Mouse (Mus musculus): Measurements from ENCODE around the gene Lrba. TPM values are rescaled to one million over a fixed set of nuclear protein-coding genes. Genes with fewer than 3 reads are reported as not detected.

Gene Lrba
- polyA plus RNA-seq, 1 experiment from 2014 or later: 2.5 TPM

- no peak for TF ChIP-seq CTCF (IDR thresholded peaks at IDR 0.05)
- TF ChIP-seq EP300 (IDR thresholded peaks at IDR 0.05): no peak
- 96% methylated on average over 4 of the region's 4 CpGs for WGBS
- no peak for ATAC-seq
Measured at GRCm38 (mm10) chr3:86739745-86740144, 515.3 kb downstream of the Lrba start.

GRCm38 (mm10) chr3:86745348-86745747 is 520.9 kb downstream of the Lrba start:
- H3K9me3 ChIP-seq (ENCODE audit: low read length): no peaks in the 10 kb centered on the region
- H3K27ac ChIP-seq (ENCODE audit: low read length): no peak overlapping the region
- H3K9ac ChIP-seq (replicated peaks; ENCODE audit: low read depth): no peak overlapping the region
- no peaks in the 10 kb centered on the region for H3K27me3 ChIP-seq (replicated peaks; ENCODE audit: insufficient read depth, low read length)
- TF ChIP-seq CTCF (IDR thresholded peaks at IDR 0.05): no peak
- no peak for TF ChIP-seq EP300 (IDR thresholded peaks at IDR 0.05)
- no peaks in the 10 kb centered on the region for H3K4me1 ChIP-seq (ENCODE audit: insufficient read depth, low read depth, low read length)
- WGBS: 77% methylated on average over 4 of the region's 4 CpGs
- no peaks in the 10 kb centered on the region for H3K36me3 ChIP-seq (ENCODE audit: insufficient read depth, low read length)
- H3K4me3 ChIP-seq (ENCODE audit: low read depth, low read length): no peak overlapping the region
- no peak for ATAC-seq
- no peak for DNase-seq (ENCODE audit: low spot score)
- no peak overlapping the region for H3K4me2 ChIP-seq (replicated peaks; ENCODE audit: low read depth, low read length)

More at GRCm38 (mm10) chr3:86739745-86740144, 515.3 kb downstream of the Lrba start:
- no peak overlapping the region for H3K4me2 ChIP-seq (replicated peaks; ENCODE audit: low read depth, low read length)
- DNase-seq (ENCODE audit: low spot score): no peak
- no peak overlapping the region for H3K27ac ChIP-seq (ENCODE audit: low read length)
- H3K4me3 ChIP-seq (ENCODE audit: low read depth, low read length): no peak overlapping the region
- no peaks in the 10 kb centered on the region for H3K4me1 ChIP-seq (ENCODE audit: insufficient read depth, low read depth, low read length)
- no peaks in the 10 kb centered on the region for H3K27me3 ChIP-seq (replicated peaks; ENCODE audit: insufficient read depth, low read length)
- no peaks in the 10 kb centered on the region for H3K36me3 ChIP-seq (ENCODE audit: insufficient read depth, low read length)
- no peak overlapping the region for H3K9ac ChIP-seq (replicated peaks; ENCODE audit: low read depth)
- no peaks in the 10 kb centered on the region for H3K9me3 ChIP-seq (ENCODE audit: low read length)

- no peaks in the 10 kb centered on the region for H3K9me3 ChIP-seq (ENCODE audit: low read length)
- no peak overlapping the region for H3K9ac ChIP-seq (replicated peaks; ENCODE audit: low read depth)
- H3K4me2 ChIP-seq (replicated peaks; ENCODE audit: low read depth, low read length): no peak overlapping the region
- WGBS: 75% methylated on average over 10 of the region's 10 CpGs
- no peaks in the 10 kb centered on the region for H3K27me3 ChIP-seq (replicated peaks; ENCODE audit: insufficient read depth, low read length)
- H3K4me1 ChIP-seq (ENCODE audit: insufficient read depth, low read depth, low read length): no peaks in the 10 kb centered on the region
- DNase-seq (ENCODE audit: low spot score): no peak
- H3K36me3 ChIP-seq (ENCODE audit: insufficient read depth, low read length): no peaks in the 10 kb centered on the region
- no peak for TF ChIP-seq EP300 (IDR thresholded peaks at IDR 0.05)
- no peak for TF ChIP-seq CTCF (IDR thresholded peaks at IDR 0.05)
- ATAC-seq: no peak
- no peak overlapping the region for H3K27ac ChIP-seq (ENCODE audit: low read length)
- H3K4me3 ChIP-seq (ENCODE audit: low read depth, low read length): no peak overlapping the region
Measured at GRCm38 (mm10) chr3:86745769-86746512, 521.5 kb downstream of the Lrba start.

- Histone ChIP-seq H3K4me2 (replicated peaks; ENCODE audit: low read depth, low read length) (no peak overlapping the region), H3K9me3 (ENCODE audit: low read length) (no peaks in the 10 kb centered on the region), H3K27me3 (replicated peaks; ENCODE audit: insufficient read depth, low read length) (no peaks in the 10 kb centered on the region), H3K9ac (replicated peaks; ENCODE audit: low read depth) (no peak overlapping the region), H3K27ac (ENCODE audit: low read length) (no peak overlapping the region), H3K4me3 (ENCODE audit: low read depth, low read length) (no peak overlapping the region), H3K4me1 (ENCODE audit: insufficient read depth, low read depth, low read length) (no peaks in the 10 kb centered on the region), H3K36me3 (ENCODE audit: insufficient read depth, low read length) (no peaks in the 10 kb centered on the region)
- TF ChIP-seq CTCF (IDR thresholded peaks at IDR 0.05): no peak
- no peak for TF ChIP-seq EP300 (IDR thresholded peaks at IDR 0.05)
- DNase-seq (ENCODE audit: low spot score) (no peak), ATAC-seq (no peak)
- WGBS: 42% methylated on average over 7 of the region's 7 CpGs
Measured at GRCm38 (mm10) chr3:86750652-86751051, 526.2 kb downstream of the Lrba start.

- no peak for TF ChIP-seq CTCF (IDR thresholded peaks at IDR 0.05)
- no peak for TF ChIP-seq EP300 (IDR thresholded peaks at IDR 0.05)
- no peak overlapping the region for H3K9ac ChIP-seq (replicated peaks; ENCODE audit: low read depth)
- H3K36me3 ChIP-seq (ENCODE audit: insufficient read depth, low read length): no peaks in the 10 kb centered on the region
- 34% methylated on average over 6 of the region's 6 CpGs for WGBS
- ATAC-seq (no peak), DNase-seq (ENCODE audit: low spot score) (no peak)
- no peaks in the 10 kb centered on the region for H3K4me1 ChIP-seq (ENCODE audit: insufficient read depth, low read depth, low read length)
- no peak overlapping the region for H3K4me3 ChIP-seq (ENCODE audit: low read depth, low read length)
- H3K4me2 ChIP-seq (replicated peaks; ENCODE audit: low read depth, low read length): no peak overlapping the region
- H3K27ac ChIP-seq (ENCODE audit: low read length): no peak overlapping the region
- H3K27me3 ChIP-seq (replicated peaks; ENCODE audit: insufficient read depth, low read length): no peaks in the 10 kb centered on the region
- no peaks in the 10 kb centered on the region for H3K9me3 ChIP-seq (ENCODE audit: low read length)
Measured at GRCm38 (mm10) chr3:86754178-86754577, 529.7 kb downstream of the Lrba start.

- Histone ChIP-seq H3K27ac (ENCODE audit: low read length) (no peak overlapping the region), H3K9ac (replicated peaks; ENCODE audit: low read depth) (no peak overlapping the region), H3K36me3 (ENCODE audit: insufficient read depth, low read length) (no peaks in the 10 kb centered on the region), H3K4me2 (replicated peaks; ENCODE audit: low read depth, low read length) (no peak overlapping the region), H3K27me3 (replicated peaks; ENCODE audit: insufficient read depth, low read length) (no peaks in the 10 kb centered on the region), H3K4me3 (ENCODE audit: low read depth, low read length) (no peak overlapping the region), H3K9me3 (ENCODE audit: low read length) (no peaks in the 10 kb centered on the region), H3K4me1 (ENCODE audit: insufficient read depth, low read depth, low read length) (no peaks in the 10 kb centered on the region)
- no peak for DNase-seq (ENCODE audit: low spot score)
- ATAC-seq: no peak
- 79% methylated on average over 14 of the region's 14 CpGs for WGBS
- TF ChIP-seq CTCF (IDR thresholded peaks at IDR 0.05): no peak
- no peak for TF ChIP-seq EP300 (IDR thresholded peaks at IDR 0.05)
Measured at GRCm38 (mm10) chr3:86754595-86755557, 530.4 kb downstream of the Lrba start.
